Mouse (Mus musculus) cortical plate, adult 2 months (tissue): ENCODE data around the gene Pcsk6.

ENCODE experiments used
- CTCF ChIP-seq: fragments of 200-500 bp; IDR thresholded peaks from 2 replicates; pipeline ENCODE4 v1.5.1; 2011; ENCODE audit warnings: mild to moderate bottlenecking, control low read depth, low read length; ENCODE audit not compliant: insufficient read depth; ENCODE audit errors: extremely low read depth
- POLR2A ChIP-seq: fragments of 200-500 bp; IDR thresholded peaks from 2 replicates; pipeline ENCODE4 v1.6.1; 2011; ENCODE audit warnings: mild to moderate bottlenecking, low read length, control low read depth; ENCODE audit not compliant: insufficient read depth; ENCODE audit errors: extremely low read depth

GRCm38 (mm10) chr7:66094141-66094540 is 232.6 kb downstream of the Pcsk6 start:
- no peak for TF ChIP-seq CTCF
- no peak for TF ChIP-seq POLR2A
